Mouse (Mus musculus): ENCODE data around the gene Atp8a2.

Gene Atp8a2

DNA sequence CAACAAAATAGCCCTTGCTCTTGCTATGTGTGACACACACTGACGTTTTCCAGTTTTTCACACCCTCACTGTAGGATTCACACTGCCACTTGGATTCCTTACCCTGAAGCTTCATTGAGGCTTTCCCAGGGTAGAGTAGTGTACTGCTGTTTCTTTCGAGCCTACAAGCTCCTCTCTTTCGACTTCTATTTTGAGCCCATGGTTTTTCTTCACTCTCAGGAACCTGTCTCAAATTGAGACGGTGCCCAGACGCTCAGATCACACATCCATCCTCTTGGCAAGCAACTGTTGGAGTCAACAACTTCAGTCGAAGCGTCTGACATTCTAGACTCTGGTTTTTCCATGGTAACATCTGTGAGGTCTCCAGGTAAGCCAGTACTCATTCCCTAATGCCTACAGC is at the start of gene Atp8a2:
TSS of gene Atp8a2 (minus strand) at position 296 of the 400 bp plus-strand sequence.
- DNase-seq (ENCODE audit: low spot score in 2 of 2), result peak; percentile 23 to 47

DNA sequence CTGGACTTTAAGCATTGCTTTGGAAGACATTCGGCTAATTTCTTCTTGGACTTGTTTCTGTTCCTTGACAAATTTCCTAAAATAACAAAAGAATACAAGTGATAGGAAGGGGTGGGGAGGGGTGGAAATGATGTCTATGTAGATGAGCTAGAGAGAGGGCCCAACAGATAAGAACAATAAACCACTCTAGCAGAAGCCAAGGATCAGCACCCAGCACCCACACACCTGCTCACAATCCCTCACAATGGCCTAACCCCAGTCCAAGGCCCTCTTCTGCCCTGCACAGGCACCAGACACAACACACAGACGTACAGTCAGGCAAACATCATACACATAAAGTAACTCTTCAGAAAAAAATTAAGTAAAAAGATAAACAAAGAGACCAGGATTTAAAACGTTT is 41.6 kb upstream of the Atp8a2 start:
- no peak for DNase-seq (ENCODE audit: low spot score in 2 of 2)

DNA sequence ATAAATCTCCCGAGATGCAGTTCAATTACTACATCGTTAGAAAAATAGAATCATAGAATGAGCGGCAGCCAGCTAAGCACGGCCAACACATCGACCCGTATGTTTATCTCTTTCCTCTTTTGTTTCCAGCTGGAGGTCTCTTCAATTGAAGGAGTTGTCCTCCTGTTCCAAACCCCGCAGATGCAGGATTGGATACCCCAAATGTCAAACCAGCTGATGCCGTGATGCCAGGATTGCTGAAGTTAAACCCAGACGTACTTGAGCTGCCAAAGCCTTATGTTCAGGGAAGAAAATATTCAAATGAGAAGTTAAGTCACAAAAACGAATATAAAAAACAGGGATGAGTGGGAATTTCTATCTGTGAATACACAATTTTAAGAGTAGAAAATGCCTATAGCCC is 22.9 kb upstream of the Atp8a2 start:
- DNase-seq (ENCODE audit: low spot score in 2 of 2), result no peak

DNA sequence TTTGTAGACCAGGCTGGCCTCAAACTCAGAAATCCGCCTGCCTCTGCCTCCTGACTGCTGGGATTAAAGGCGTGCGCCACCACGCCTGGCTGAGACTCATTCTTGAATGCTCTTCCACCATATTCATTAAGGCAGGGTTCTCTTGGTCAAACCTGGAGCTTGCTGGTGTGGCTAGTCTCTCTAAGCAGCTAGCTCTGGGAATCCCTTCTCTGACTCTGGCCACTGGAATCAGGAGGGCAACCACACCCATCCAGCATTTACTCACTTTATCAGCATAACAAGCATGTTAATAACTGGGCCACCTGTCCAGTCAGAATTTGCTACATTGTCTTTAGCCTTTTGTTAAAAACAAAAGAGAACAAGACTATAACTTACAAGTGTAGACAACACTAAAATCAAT is 20.6 kb upstream of the Atp8a2 start:
- DNase-seq (ENCODE audit: low spot score in 2 of 2), result no peak

DNA sequence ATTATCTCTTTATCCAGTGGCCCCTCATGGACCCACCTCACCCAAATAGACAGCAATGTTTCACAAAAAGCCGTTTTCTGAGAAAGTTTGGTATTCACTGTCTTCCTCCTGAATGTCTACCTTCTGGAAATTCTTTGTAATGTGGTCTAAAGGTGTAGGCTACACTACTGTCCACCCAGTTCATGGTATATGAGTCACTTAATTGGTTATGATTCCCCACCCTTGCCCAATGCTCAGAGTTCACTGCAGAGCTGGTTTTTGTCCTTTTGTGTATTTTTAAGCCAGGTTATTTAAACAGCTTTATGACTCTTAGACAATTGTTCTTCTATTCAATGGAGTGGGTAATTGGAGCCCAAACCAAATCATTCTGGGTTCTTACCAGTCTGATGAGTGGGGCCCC is 19.1 kb upstream of the Atp8a2 start:
- DNase-seq (ENCODE audit: low spot score in 2 of 2), result no peak

DNA sequence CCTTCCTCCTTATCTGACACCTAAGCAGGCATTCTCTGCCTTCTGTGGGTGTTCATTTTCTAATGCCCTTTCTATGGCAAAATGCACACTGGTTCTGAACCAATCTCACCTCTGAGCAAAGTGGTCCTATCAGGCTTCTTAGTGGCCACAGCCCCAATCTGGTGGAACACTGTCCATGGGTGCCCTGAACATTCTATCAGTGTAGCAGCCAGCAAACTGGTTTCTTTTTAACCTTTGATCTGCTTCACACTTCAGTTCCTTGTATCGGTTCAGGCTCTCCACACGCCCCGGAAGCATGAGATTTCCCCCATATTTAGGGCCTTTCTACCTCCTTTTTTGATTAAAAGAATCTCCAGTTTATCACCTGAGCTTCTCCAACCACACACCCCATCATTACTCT is 18.0 kb upstream of the Atp8a2 start:
- DNase-seq (ENCODE audit: low spot score in 2 of 2), result no peak

DNA sequence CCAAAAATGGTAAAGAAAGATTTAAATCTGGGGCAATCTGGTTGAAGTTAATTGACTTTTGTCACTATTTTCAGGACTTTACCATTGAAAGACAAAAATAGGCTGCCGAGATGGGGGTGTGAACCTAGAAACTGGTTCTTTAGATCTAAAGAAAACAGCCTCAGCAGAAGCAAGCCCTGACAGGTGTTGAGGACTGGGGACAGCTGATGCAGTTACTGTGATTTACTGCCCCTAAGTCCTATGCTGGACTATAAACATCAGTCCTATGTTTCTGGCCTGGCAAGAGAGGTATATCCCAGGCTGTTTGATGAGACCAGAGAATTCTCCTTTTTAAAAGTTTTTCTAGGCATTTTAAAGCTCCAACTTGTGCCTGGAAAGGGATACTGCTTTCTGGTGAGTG is 17.1 kb upstream of the Atp8a2 start:
- DNase-seq (ENCODE audit: low spot score in 2 of 2), result no peak

DNA sequence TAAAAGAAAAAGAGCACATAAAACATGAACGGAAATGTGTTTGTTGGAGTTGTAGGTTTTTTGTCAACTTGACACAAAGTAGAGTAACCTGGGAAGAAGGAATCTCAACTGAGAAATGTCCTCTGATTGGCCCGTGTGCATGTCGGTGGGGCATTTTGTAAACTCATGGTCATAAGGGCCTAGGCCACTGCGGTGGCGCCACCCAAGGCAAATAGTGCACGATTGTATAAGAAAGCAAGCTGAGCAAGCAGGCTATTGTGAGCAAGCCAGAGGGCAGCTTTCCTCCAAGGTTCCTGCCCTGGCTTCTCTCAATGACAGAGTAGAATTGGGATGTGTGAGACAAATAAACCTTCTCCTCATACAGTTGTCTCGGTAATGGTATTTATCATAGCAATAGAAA is 12.2 kb upstream of the Atp8a2 start:
- DNase-seq (ENCODE audit: low spot score in 2 of 2), result no peak

DNA sequence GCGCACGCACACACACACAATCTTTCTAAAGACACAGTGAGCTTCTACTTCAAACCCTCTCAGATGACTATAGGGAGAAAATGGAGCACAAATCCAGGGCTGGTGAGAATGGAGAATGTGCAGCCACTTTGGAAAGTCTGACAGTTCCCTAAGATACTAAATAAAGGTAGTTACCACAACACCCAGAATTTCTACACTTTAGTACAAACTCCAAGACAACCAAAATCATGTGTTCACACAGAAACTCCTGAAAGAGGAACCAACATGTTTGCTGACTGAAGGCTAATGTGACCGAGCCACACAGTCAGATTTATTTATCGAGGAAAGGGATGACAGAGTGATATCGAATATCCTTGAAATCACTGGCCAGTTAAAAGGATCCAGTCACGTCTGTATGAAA is 8.0 kb upstream of the Atp8a2 start:
- no peak for DNase-seq (ENCODE audit: low spot score in 2 of 2)

DNA sequence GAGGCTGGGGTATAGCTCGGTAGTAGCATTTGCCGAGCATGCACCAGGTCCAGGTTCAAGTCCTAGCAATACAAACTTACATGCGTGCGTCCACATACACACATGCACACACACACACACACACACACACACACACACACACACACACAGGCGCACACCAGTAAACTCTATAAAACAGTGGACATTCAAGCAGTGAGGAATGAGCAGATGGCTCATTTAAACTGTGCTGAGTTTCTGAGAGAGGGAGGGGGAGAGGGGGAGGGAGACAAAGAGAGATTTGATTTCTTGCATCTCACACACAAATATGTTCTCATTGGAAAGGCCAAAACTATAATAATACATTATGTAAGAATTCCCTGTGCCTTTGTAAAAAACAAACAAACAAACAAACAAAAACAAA is 980 bp downstream of the Atp8a2 start:
- DNase-seq (ENCODE audit: low spot score in 2 of 2), result no peak

DNA sequence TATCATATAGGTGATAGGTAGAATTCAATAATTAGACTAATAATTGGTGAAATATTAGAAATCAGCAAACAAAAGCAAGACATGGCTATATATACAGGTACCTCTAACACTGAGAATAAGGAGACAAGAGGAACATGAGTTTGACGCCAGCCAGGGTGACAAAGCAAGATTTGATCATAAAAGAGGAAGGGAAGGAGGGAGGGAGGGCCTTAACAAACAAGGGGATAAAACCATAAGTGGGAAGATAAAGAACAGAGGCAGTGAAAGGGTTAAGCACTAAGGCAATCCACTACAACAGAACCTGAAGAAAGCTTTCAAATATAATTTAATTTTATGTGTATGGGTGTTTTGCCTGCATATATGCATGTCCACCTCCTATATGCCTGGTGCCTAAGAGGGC is 2.4 kb downstream of the Atp8a2 start:
- DNase-seq (ENCODE audit: low spot score in 2 of 2), result no peak

DNA sequence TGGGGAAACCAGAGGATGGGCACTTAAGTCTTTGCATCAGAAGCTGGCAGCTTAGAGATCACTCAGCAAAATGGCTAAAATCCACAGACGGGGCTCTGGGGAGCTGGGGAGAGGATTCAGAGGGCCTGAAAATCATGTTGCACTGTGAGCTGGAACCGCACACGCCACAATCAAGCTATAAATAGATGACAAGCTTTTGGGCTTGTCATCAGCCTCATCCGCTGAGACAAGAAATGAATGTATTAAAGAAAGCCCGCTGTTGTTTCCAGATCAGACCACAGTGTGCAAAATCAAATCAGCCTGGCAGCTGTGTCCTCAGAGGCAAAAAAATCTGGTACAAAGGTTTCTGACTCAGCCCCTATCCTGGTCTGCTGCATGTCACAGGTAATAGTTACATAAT is 7.2 kb downstream of the Atp8a2 start:
- DNase-seq (ENCODE audit: low spot score in 2 of 2), result no peak

DNA sequence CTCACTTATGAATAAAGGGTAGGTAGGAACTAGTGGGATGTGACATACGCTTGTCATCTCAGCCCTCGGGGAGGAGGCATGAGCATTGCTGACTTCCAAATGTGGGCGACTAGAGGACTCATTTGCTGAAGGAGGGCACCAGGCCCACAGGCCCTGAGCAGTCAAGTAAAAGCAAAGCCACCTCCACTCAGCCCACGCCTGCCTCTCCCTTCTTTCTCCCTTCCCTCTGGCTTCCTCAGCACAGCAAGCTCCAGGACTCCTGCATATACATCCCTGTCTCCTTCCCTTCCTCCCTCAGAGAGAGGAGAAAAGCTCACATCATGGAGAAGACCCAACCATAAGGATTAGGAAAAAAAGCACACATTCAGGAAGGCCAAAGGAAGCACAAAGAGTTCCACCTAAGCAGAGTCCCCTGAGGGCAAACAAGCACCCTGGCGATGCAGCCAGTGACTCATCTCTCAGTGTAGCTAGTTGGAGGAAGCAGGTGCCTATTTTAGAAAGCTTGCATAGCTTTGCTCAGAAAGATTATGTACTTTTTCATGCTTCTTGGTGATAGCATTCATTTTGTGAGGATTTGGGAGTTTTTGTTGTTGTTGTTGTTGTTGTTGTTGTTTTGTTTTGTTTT is 8.7 kb downstream of the Atp8a2 start:
- DNase-seq (ENCODE audit: low spot score in 2 of 2), result peak; percentile 49 to 63

DNA sequence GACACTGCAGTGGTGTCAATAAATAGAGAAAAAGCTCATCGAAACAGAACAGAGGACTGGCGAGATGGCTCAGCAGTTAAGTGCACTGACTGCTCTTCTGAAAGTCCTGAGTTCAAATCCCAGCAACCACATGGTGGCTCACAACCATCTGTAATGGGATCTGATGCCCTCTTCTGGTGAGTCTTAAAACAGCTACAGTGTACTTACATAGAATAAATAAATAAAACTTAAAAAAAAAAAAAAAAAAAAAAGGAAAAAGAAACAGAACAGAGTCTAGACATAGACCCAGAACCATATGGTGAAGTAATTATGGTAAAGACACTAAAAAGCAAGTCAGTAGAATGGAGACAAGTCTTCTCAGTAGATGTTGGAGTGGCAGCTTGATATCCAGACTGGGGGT is 15.7 kb downstream of the Atp8a2 start:
- no peak for DNase-seq (ENCODE audit: low spot score in 2 of 2)

DNA sequence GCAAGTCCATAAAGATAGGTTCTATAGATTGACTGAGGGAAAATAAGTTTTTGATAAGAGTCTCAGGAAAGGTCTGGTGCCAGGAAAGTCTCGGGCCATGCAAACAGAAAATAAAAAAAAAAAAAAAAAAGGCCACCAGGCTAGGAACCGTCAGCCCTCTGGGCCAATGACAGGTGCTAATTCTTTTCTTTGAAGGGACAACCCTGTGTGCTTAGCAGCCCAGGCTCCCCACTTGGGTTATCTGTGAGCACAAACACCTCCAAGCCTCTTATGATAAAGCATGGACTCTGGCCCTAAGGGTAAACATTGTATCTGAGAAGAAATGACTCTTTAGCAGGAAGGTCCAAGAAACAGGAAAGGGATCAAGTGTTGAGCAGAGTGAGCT is 18.4 kb downstream of the Atp8a2 start:
- DNase-seq (ENCODE audit: low spot score in 2 of 2), result no peak

DNA sequence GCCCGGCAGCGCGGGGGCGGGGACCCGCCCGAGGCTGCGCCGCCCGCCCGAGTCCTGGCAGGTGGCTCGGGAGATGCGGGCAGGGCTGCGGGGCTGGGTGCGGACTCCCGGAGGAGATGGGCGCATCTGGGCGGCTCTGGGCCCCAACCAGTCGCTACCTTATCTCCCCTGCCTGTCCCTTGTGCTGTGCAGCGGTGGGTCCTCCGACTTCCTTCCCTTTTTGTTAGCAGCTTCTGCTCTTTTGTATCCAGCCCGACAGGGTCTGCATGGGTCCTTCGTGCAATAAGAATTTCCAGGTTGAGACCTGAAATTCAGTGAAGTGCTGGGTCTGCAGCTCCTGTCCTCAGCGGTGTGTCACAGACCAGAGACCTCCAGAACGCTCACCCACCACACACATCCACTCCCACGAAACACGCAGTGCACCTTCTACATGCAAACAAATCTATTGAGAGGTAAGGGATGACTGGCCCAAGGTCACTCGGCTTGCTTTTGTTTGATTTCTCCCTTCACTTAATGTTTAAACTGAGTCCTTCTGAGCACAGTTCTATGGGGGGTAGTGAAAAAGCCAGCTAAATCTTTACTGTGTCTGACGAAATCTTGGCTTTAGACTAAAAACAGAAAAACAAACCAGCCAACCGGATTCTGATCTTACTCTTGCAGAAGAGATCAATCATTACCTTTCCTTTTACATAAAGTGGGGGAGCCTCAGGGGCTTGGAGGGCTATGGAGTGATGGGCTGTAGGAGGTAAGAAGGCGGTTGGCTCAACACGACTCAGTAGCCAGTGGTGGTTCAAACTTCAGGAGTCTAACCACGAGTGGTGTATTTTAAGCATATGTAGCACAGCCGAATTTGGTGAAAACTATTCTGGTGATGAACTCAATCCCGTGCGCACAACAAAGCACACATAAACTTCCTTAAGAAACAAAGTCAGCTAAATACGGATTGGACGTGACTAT is 19.1 kb downstream of the Atp8a2 start:
- DNase-seq (ENCODE audit: low spot score in 2 of 2), result peak; percentile 19 to 52

DNA sequence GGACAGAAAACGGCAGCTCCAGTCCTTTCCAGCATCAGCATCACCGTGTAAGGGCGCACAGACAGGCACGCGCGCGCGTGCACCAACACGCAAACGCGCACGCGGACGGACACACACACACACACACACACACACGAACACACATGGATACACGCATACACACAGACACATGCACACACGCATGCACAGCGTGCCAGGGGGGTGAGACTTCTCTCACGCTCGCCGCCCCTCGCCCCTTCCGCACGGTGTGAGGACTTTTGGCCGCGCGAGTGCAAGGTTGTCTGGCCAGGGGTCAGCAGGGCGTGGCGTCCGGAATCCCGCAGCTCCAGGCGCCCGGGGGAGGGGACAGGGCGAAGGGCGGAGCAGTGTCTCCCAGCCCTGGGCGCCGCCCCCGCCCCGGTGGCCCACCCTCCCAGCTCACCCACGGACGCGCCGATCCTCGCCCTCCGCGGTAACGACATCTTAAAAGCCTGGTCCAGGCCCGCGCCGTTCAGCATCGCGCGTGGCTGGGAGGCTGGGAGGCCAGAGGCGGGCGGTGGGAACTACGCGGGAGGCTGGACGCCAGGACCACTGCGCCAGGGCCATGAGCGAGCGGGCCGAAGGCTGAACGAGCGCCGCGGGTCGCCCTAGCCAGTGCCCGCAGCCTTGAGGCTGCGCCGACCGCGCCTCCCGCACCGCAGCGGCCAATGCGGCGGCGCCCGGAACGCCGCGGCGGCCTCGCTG is 19.9 kb downstream of the Atp8a2 start:
- DNase-seq (ENCODE audit: low spot score in 2 of 2), result peak; percentile 57 to 70

DNA sequence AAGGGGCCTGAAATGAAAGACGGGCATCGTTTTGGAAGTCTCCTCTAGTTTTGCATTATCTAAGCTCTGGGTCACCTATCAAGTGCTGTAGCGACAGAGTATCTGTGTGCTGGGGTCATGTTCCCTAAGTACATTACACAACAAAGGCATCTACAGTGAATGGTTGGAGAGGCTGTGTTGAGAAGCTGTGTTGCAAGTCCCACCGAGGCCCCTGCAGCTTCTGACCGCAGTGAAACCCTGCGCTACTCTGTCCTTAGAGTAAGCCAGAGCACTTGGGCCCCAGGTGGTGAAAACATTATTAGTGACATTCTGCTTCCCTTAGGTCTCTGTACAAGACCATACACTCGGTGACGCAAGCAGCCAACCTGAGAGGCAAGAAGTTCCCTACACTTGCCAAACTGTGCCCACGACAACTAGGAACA is 20.5 kb downstream of the Atp8a2 start:
- no peak for DNase-seq (ENCODE audit: low spot score in 2 of 2)

DNA sequence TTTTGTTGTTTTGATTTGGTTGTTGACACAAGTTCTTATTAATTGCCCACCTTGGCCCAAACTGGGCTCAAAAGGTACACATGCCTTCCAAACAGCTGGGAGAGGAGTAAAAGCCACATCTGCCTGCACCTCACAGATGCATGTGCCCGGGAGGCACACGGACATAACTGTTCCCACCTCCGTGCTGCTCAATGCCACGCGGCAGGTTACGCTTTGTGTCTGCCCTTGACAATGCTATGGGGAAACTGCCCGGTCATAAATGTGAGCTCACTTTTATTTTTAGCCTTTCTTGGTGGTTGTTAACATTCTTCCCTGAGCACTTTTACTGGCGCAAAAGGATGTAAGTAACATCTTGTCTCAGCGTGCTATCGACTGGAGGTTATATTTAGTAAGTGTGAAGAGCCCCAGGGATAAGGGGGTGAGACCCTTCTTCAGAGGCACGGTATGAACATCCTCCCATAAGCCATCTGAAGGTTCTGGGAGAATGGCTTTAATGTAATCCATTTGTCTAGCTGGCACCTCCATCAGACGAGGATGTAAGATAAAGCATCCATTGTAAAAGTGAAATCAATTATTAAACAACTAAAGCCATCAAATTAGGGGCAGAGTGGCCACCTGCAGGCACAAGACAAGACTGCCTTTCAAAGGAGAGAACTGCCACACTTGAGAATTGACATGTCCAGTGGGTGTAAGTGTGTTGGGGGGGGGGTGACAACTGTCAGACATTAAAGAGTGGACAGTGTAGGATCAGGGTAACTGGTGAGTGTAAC is 24.5 kb downstream of the Atp8a2 start:
- DNase-seq (ENCODE audit: low spot score in 2 of 2), result no peak

DNA sequence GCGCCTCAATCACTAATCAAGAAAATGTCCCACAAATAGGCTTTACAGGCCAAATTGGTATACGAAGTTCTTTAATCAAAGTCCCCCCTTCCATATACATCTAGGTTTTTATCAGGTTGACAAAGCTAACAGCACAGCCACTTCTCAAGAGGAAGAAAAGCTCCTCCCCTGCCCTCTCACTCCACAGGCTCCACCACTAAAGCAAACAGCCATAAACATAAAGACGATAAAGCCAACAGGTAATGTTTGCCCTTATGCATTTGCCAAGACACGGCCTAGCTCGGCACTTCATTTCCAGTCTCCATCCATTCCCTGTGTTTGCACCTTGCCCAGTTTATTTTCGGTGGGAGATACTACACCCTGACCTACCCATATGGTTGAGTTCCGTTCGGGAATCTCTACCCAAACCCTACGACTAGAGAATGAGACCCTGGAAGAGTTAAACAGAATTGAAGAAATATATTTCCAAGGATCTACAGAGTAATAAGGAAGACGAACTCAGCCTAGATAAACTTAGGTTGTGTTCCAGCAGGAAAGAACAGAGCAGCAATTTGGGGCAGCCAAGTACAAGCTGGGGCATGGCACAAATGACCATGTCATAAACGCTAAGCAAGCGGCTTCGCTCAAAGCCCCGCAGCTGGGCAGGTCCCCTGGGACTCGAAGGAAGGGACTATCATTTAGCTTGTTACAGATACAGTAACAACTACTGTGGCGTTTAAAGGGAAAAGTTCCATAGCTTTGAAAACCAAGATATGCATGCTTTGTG is 26.0 kb downstream of the Atp8a2 start:
- DNase-seq (ENCODE audit: low spot score in 2 of 2), result no peak

DNA sequence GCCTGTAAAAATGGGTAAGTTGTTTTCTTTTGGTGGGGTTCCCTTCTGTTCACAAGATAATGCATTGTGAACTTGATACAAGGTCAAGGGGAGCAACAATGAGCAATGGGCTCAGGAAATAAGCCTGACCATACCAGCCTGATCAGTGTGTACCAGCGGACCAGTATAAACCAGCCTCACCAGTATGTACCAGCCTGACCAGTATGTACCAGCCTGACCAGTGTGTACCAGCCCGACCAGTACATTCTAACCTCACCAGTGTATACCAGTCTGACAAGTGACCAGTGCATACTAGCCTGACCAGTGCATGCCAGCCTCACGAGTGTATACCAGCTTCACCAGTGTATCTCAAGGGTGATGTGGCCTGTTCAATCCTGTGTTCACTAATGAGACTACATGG is 33.6 kb downstream of the Atp8a2 start:
- no peak for DNase-seq (ENCODE audit: low spot score in 2 of 2)
